Mouse (Mus musculus) ovary, postnatal 10 days (tissue): ENCODE data around the gene Fam222a.

Source experiments
- DNase-seq: peaks from one replicate; pipeline ENCODE4 v3.0.0; 2022; ENCODE audit warnings: low spot score

Fam222a gene

DNA sequence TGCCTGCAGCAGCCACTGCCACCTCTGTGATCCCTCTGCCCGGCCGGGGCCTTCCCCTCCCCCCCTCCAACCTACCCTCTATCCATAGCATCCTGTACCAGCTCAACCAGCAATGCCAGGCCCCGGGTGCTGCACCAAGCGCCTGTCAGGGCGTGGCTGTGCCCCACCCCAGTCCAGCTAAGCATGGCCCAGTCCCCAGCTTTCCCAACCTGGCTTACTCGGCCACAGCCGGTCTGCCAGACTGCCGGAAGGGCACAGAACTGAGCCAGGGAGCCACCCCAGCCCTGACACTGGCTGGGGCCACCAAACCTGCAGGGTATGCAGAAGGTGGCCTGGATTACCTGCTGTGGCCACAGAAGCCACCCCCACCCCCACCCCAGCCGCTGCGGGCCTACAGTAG, 43.4 kb downstream of the Fam222a start:
- DNase-seq: no peak

- no peak for DNase-seq
Measured at GRCm38 (mm10) chr5:114611968-114612608, 44.3 kb downstream of the Fam222a start.

DNA sequence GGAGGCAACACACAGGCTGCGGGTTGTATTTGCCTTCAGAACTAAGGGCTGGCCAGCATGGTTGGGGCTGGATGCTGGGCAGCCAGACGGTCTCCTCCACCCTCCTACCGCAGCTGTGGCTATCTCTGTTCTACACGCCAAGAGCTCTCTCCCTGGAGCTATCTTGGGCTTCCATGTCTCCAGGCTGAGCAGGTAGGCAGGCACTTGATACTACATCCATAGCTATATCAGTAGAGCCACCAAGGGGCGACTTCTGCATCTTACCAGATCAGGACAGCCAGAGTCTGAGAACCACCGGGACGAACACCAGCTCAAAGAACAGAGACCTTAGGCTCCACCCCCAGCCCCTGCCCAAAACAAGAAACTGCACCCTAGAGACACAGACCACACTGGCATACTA, 47.0 kb downstream of the Fam222a start:
- DNase-seq: no peak

DNA sequence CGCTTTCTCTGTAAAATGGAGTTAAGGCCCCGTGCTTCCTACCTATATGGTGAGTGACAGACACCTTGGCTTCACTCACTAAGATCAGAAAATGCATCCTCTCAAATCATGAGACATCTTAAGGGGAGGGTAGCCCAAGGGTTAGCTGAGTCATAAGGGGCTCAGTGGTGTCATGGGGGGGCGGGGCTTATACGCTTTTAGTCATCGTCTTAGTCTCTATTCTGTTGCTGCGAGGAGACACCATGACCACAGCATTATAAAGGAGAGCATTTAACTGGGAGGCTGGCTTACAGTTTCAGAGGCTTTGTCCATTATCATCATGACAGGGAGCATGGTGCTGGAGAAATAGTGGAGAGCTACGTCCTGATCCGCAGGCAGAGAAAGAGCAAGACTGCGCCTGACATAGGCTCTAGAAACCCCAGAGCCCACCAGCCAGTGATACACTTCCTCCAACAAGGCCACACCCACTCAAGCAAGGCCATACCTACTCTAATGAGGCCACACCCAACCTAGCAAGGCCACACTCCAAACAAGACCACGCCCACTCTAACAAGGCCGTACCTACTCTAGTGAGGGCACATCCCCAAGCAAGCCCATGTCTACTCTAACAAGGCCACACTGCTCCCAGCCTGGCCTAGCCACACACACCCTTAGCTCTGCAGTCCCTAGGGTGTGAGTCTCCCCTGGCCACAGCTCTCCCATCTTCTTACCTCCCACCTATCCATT, 48.7 kb downstream of the Fam222a start:
- no peak for DNase-seq

DNA sequence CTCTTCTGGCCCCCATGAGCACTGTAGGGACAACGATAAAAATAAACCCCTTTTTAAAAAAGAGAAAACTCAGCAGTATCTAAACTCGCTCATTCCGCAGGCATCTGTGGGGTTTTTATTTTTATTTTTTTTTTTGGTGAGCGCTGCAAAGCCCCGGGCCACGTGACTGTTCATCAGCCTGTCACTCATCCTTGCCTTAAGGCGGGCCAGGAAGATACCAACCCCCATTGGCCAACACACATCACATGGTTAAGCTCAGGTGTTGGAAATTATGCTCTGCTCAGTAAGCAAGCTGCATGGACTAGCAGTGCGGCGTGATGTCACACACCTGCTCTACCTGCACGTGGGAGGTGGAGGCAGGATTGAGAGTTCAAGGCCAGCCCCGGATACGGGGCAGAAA, 50.0 kb downstream of the Fam222a start:
- no peak for DNase-seq

DNA sequence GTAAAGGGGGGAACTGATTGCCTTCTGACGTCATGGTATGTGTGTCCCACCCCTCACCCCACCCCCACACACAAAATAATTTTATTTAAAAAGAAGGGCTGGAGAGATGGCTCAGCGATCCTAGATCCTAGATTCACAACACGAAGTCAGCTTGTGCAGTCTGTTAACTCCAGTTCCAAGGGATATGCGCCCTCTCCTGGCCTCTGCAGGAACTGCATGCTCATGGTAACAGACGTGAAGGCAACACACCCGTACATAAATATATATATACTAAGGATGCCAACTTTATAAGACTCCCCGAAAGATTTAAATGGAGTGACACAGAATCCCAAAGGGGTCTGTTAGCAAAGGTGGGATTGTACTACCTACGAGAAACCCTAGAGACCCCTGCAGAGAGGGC, 51.0 kb downstream of the Fam222a start:
- DNase-seq: peak; percentile 61

GRCm38 (mm10) chr5:114620305-114620704, 52.5 kb downstream of the Fam222a start:
- DNase-seq: no peak

DNA sequence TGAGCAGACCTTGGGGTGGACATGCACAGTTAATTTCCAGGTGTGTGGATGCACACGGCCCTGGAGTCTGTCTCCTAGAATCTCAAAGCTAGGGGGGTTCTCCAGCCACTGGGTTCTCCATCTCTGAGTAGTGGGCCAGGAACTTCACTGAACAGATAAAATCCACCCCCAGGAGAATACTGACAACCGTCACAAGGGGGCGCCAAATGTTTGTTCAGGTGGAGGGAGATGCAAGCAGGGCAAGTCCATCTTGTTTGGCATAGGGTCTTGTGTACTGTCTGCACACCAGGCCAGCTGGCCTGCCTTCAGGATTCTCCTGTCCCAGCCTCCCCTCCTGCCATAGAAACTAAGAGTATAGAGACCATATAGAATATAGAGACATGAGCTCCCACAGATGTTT, 57.8 kb downstream of the Fam222a start:
- DNase-seq: peak; percentile 25

DNA sequence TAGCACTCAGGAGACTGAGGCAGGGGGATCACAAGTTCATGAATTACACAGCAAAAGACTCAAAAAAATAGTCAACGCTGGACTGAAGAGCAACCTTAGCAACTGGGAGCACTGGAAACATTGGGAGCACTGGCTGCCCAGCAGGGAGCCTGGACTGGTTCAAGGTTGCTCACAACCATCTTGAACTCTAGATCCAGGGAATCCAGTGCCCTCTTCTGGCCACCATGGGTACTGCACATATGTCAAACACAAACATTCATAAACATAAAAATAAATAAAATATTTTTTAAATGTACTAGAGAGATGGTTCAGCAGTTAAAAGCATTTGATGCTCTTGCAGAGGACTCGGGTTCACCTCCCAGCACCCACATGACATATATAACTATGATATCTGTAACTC, 63.5 kb downstream of the Fam222a start:
- no peak for DNase-seq

DNA sequence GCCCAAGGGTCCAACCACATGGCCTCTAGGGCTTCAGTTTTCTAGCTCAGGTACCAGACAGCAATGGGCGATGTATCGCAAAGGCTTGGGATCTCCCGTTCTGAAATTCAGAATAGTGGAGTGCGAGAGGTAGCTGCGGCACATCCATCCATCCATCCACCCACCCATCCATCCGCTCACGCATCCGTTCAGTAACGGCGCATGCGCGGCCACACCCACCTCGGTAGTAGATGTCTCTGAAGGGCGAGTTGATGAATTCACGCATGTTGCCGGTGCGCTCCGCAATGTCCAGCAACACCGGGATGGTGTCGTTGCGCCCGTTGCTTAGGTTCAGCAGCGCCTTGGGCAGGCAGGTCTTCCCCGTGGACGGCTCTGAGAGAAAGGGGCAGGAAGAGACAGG, 68.3 kb downstream of the Fam222a start:
- no peak for DNase-seq

- DNase-seq: peak; percentile 89
Measured at GRCm38 (mm10) chr5:114638769-114639644, 71.2 kb downstream of the Fam222a start.

- no peak for DNase-seq
Measured at GRCm38 (mm10) chr5:114639645-114639957, 71.8 kb downstream of the Fam222a start.

DNA sequence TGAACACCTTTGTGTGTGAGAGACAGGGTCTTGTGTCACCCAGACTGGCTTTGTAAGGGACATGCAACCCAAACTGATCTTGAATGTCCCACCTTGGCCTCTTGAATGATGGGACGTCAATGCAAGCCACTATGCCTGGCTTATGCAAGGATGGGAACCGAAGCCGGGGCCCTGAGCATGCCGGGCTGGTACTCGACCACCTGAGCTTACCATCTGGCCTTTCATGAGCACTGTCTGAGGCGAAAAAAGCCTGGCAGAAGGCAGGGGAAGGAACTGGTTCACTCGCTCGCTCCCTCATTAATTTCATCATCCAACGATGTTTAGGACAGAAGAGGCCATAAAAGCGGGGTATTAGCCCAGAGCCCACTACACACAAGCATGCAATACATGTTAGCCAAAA, 73.0 kb downstream of the Fam222a start:
- DNase-seq: no peak

- DNase-seq: no peak
Measured at GRCm38 (mm10) chr5:114644918-114645317, 77.1 kb downstream of the Fam222a start.

GRCm38 (mm10) chr5:114645916-114646315, 78.1 kb downstream of the Fam222a start:
- DNase-seq: no peak

- DNase-seq: no peak
Measured at GRCm38 (mm10) chr5:114647211-114647974, 79.6 kb downstream of the Fam222a start.

GRCm38 (mm10) chr5:114648728-114649311, 81.0 kb downstream of the Fam222a start:
- no peak for DNase-seq

- DNase-seq: no peak
Measured at GRCm38 (mm10) chr5:114651002-114651401, 83.2 kb downstream of the Fam222a start.

GRCm38 (mm10) chr5:114651449-114651848, 83.6 kb downstream of the Fam222a start:
- DNase-seq: no peak

- DNase-seq: no peak
Measured at GRCm38 (mm10) chr5:114653656-114654437, 86.0 kb downstream of the Fam222a start.

DNA sequence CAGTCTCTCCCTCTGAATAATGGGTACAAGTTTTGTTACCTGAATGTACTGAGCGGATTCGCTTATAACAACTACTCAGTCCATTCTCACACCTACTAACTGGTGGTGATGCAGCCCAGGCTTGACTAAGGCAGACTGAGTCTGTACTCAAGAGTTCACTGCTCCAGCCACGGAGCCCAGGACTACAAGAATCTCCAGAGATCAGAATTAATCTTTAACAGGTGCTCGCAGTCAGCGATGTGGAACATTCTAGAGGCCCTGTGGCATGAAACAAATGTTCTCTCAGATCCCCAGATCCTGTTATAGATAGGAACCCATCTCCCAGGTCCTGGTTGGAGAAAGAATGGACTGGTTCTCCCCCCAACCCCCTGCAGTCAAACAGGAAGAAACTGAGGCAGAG, 87.9 kb downstream of the Fam222a start:
- no peak for DNase-seq
